Mouse (Mus musculus) midbrain, embryonic 11.5 days (tissue): ENCODE measurements around the gene Litaf. TPM values are rescaled to one million over a fixed set of nuclear protein-coding genes. Genes with fewer than 3 reads are reported as not detected.

Experiments used
- ATAC-seq: fragments of 200-750 bp; cut with Nextera tagmentation; 2 replicates; pipeline ENCODE4 v1.8.0; 2017; ENCODE audit warnings: moderate TSS enrichment, moderate library complexity; ENCODE audit not compliant: low FRiP score
- DNase-seq: peaks from one replicate; pipeline ENCODE4 v3.0.0; 2015; ENCODE audit warnings: low spot score; ENCODE audit errors: missing footprints
- H3K27ac ChIP-seq: fragments of 300-500 bp; sonication (generic); 2 replicates; pipeline ENCODE4 v1.5.1; 2014; ENCODE audit warnings: low read depth, low read length
- H3K27me3 ChIP-seq: fragments of 300-500 bp; sonication (generic); 2 replicates; pipeline ENCODE4 v1.6.1; 2014; ENCODE audit warnings: mild to moderate bottlenecking, low read length, moderate library complexity, mixed read lengths; ENCODE audit not compliant: control insufficient read depth, insufficient read depth
- H3K36me3 ChIP-seq: fragments of 300-500 bp; sonication (generic); 2 replicates; pipeline ENCODE4 v1.6.1; 2014; ENCODE audit warnings: mild to moderate bottlenecking, low read length, moderate library complexity, mixed read lengths; ENCODE audit not compliant: control insufficient read depth, insufficient read depth
- H3K4me1 ChIP-seq: fragments of 300-500 bp; sonication (generic); 2 replicates; pipeline ENCODE4 v1.6.1; 2014; ENCODE audit warnings: low read length; ENCODE audit not compliant: control insufficient read depth, insufficient read depth
- H3K4me2 ChIP-seq: fragments of 300-500 bp; sonication (generic); 2 replicates; pipeline ENCODE4 v1.6.1; 2014; ENCODE audit warnings: mild to moderate bottlenecking, moderate library complexity
- H3K4me3 ChIP-seq: fragments of 300-500 bp; sonication (generic); 2 replicates; pipeline ENCODE4 v1.5.1; 2014; ENCODE audit warnings: low read depth, low read length
- H3K9ac ChIP-seq: fragments of 300-500 bp; sonication (generic); 2 replicates; pipeline ENCODE4 v1.6.1; 2014; ENCODE audit warnings: low read length
- H3K9me3 ChIP-seq: fragments of 300-500 bp; sonication (generic); 2 replicates; pipeline ENCODE4 v1.6.1; 2016; ENCODE audit warnings: low read length; ENCODE audit not compliant: control insufficient read depth
- WGBS: fragments of 180-500 bp; shearing (Covaris S2); extraction: QIAGEN DNeasy Blood & Tissue Kit; methylation state at CpG from one replicate; pipeline ENCODE4 v1.1.7; 2014; 5-methylcytosine and 5-hydroxymethylcytosine counted together
- polyA plus RNA-seq: library from polyadenylated mRNA; unstranded; fragments of >200 nt; fragmentation: Nextera tagmentation; extraction: Ambion mirVana; gene quantifications from 2 replicates; pipeline ENCODE4 v1.2.1, GENCODE M21; 2014

Gene Litaf
- polyA plus RNA-seq, 1 experiment from 2014 or later = 61.8 TPM

- ATAC-seq = no peak
Observed at GRCm38 (mm10) chr16:11069710-11070420, 3.9 kb upstream of the Litaf start.

GRCm38 (mm10) chr16:11069271-11069670, 3.3 kb upstream of the Litaf start:
- Histone ChIP-seq H3K27ac (no peak overlapping the region), H3K27me3 (no peaks in the 10 kb centered on the region), H3K36me3 (peaks cover 18% of the 10 kb centered on the region), H3K4me1 (peaks cover 31% of the 10 kb centered on the region), H3K4me2 (no peak overlapping the region), H3K4me3 (no peak overlapping the region), H3K9ac (no peak overlapping the region), H3K9me3 (no peaks in the 10 kb centered on the region)
- ATAC-seq = no peak
- 86% methylated on average over 6 of the region's 6 CpGs for WGBS
- DNase-seq = no peak

More at GRCm38 (mm10) chr16:11069710-11070420, 3.9 kb upstream of the Litaf start:
- Histone ChIP-seq H3K4me2 (no peak overlapping the region; the same call in 1 of the 2 replicates), H3K9me3 (no peaks in the 10 kb centered on the region), H3K4me3 (no peak overlapping the region), H3K27ac (no peak overlapping the region), H3K27me3 (no peaks in the 10 kb centered on the region), H3K4me1 (peaks cover 31% of the 10 kb centered on the region), H3K9ac (no peak overlapping the region; the same call in 1 of the 2 replicates), H3K36me3 (peaks cover 22% of the 10 kb centered on the region)
- 82% methylated on average over 7 of the region's 7 CpGs for WGBS
- DNase-seq = no peak

GRCm38 (mm10) chr16:11068666-11069065, 2.7 kb upstream of the Litaf start:
- DNase-seq (no peak), ATAC-seq (no peak)
- Histone ChIP-seq H3K9ac (peak overlapping the region; percentile 92; the same call in 1 of the 2 replicates), H3K27me3 (no peaks in the 10 kb centered on the region), H3K4me2 (peak overlapping the region; percentile 78; the same call in 1 of the 2 replicates), H3K36me3 (peaks cover 14% of the 10 kb centered on the region), H3K9me3 (no peaks in the 10 kb centered on the region), H3K4me1 (peaks cover 31% of the 10 kb centered on the region), H3K4me3 (no peak overlapping the region), H3K27ac (no peak overlapping the region)
- WGBS = 90% methylated on average over 3 of the region's 3 CpGs

- Histone ChIP-seq H3K9ac (peak overlapping the region; percentile 92), H3K4me1 (peaks cover 41% of the 10 kb centered on the region), H3K36me3 (peaks cover 3% of the 10 kb centered on the region), H3K9me3 (no peaks in the 10 kb centered on the region), H3K27ac (peak overlapping the region; percentile 98), H3K4me3 (peak overlapping the region; percentile 76), H3K27me3 (no peaks in the 10 kb centered on the region), H3K4me2 (peak overlapping the region; percentile 78)
- under 1% methylated on average over 22 of the region's 22 CpGs for WGBS
- ATAC-seq (peak; percentile 22; the same call in 1 of the 2 replicates), DNase-seq (peak; percentile 97)
Observed at GRCm38 (mm10) chr16:11066833-11067191, 855 bp upstream of the Litaf start.

GRCm38 (mm10) chr16:11065431-11065830, 526 bp downstream of the Litaf start:
- peak overlapping the region; percentile 48 for H3K4me2 ChIP-seq
- H3K27ac ChIP-seq = peak overlapping the region; percentile 98; the same call in 1 of the 2 replicates
- H3K36me3 ChIP-seq = no peaks in the 10 kb centered on the region
- H3K9ac ChIP-seq = peak overlapping the region; percentile 61
- 61% methylated on average over 5 of the region's 5 CpGs for WGBS
- DNase-seq (peak; percentile 91), ATAC-seq (0 out of 2 replicates have a peak, but pooled peaks have one; percentile 19)
- peaks cover 41% of the 10 kb centered on the region for H3K4me1 ChIP-seq
- H3K9me3 ChIP-seq = no peaks in the 10 kb centered on the region
- no peaks in the 10 kb centered on the region for H3K27me3 ChIP-seq
- H3K4me3 ChIP-seq = peak overlapping the region; percentile 76

GRCm38 (mm10) chr16:11064742-11065141, 1.2 kb downstream of the Litaf start:
- 88% methylated on average over 6 of the region's 6 CpGs for WGBS

GRCm38 (mm10) chr16:11064341-11064740, 1.6 kb downstream of the Litaf start:
- no peak overlapping the region for H3K9ac ChIP-seq
- no peak overlapping the region for H3K27ac ChIP-seq
- WGBS = 91% methylated on average over 4 of the region's 4 CpGs
- H3K4me3 ChIP-seq = no peak overlapping the region
- DNase-seq (no peak), ATAC-seq (no peak)
- no peak overlapping the region for H3K4me2 ChIP-seq
- no peaks in the 10 kb centered on the region for H3K9me3 ChIP-seq
- H3K4me1 ChIP-seq = peaks cover 36% of the 10 kb centered on the region
- no peaks in the 10 kb centered on the region for H3K36me3 ChIP-seq
- H3K27me3 ChIP-seq = no peaks in the 10 kb centered on the region

More at GRCm38 (mm10) chr16:11064742-11065141, 1.2 kb downstream of the Litaf start:
- no peaks in the 10 kb centered on the region for H3K36me3 ChIP-seq
- no peak overlapping the region for H3K9ac ChIP-seq
- no peak overlapping the region for H3K4me2 ChIP-seq
- no peak for DNase-seq
- no peak overlapping the region for H3K27ac ChIP-seq
- ATAC-seq = no peak
- H3K4me3 ChIP-seq = no peak overlapping the region
- H3K4me1 ChIP-seq = peaks cover 40% of the 10 kb centered on the region
- H3K9me3 ChIP-seq = no peaks in the 10 kb centered on the region
- no peaks in the 10 kb centered on the region for H3K27me3 ChIP-seq

- 18% methylated on average over 13 of the region's 13 CpGs for WGBS
- DNase-seq = peak; percentile 88
- Histone ChIP-seq H3K4me2 (peak overlapping the region; percentile 5; the same call in 1 of the 2 replicates), H3K27ac (peak overlapping the region; percentile 37), H3K4me3 (no peak overlapping the region), H3K9ac (peak overlapping the region; percentile 9; the same call in 1 of the 2 replicates), H3K4me1 (peaks cover 25% of the 10 kb centered on the region), H3K27me3 (no peaks in the 10 kb centered on the region), H3K9me3 (no peaks in the 10 kb centered on the region), H3K36me3 (no peaks in the 10 kb centered on the region)
- no peak for ATAC-seq
Observed at GRCm38 (mm10) chr16:11062794-11063721, 2.9 kb downstream of the Litaf start.
